Mouse (Mus musculus): ENCODE results near the gene Cldn12. TPM values are rescaled to one million over a fixed set of nuclear protein-coding genes. Genes with fewer than 3 reads are reported as not detected.

The Cldn12 gene
- polyA plus RNA-seq, 1 experiment = 2.6 TPM

GRCm38 (mm10) chr5:5496393-5496792 is 18.4 kb downstream of the Cldn12 start:
- Histone ChIP-seq H3K4me3 (ENCODE audit: insufficient read depth, low read length) (no peak overlapping the region), H3K27ac (ENCODE audit: insufficient read depth, low read depth, low read length) (no peak overlapping the region), H3K4me1 (ENCODE audit: control insufficient read depth, insufficient read depth, low read length) (no peaks in the 10 kb centered on the region)
- TF ChIP-seq CTCF (IDR thresholded peaks at IDR 0.05; ENCODE audit: low read depth, low read length) (no peak), POLR2A (IDR thresholded peaks at IDR 0.05; ENCODE audit: borderline replicate concordance, low read depth, low read length) (no peak)

GRCm38 (mm10) chr5:5495042-5495441 is 19.7 kb downstream of the Cldn12 start:
- H3K4me1 ChIP-seq (ENCODE audit: control insufficient read depth, insufficient read depth, low read length) = no peaks in the 10 kb centered on the region
- no peak overlapping the region for H3K27ac ChIP-seq (ENCODE audit: insufficient read depth, low read depth, low read length)
- TF ChIP-seq POLR2A (IDR thresholded peaks at IDR 0.05; ENCODE audit: borderline replicate concordance, low read depth, low read length) (no peak), CTCF (IDR thresholded peaks at IDR 0.05; ENCODE audit: low read depth, low read length) (no peak)
- no peak overlapping the region for H3K4me3 ChIP-seq (ENCODE audit: insufficient read depth, low read length)

DNA sequence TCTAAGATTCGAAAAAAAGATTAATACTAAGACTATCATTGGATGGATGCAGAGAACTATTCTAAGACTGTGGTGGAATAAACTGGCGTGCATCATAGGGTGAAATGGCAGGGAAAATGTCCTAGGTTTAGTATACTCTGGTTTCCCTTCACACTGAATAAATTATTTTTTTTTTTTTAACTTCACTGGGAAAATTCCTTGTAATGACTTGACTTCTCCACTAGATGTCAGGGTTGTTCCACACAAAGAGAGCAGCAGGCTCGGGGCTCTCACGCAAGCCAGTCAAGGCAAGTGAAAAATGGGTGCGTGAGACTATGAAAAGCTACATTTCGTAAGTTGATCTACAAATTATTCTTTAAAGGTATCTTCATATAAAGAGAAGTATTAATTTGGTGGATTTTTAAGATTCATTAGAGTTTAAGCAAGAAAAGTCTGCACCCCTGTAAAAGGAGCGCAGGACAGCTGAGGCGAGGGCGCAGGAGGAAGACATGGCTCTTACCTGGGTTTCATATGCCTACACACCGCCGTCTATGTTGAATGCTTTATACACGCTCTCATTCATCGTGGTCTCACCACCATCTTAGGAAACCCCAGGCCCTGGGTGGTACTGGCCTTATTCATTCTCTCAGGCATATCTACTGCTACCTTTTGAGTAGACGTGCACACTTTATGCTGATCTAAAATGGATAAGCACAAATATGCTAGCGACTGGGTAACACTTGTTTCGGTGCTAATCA is 20.3 kb downstream of the Cldn12 start:
- TF ChIP-seq POLR2A (IDR thresholded peaks at IDR 0.05; ENCODE audit: borderline replicate concordance, low read depth, low read length) (no peak), CTCF (IDR thresholded peaks at IDR 0.05; ENCODE audit: low read depth, low read length) (peak; percentile 62)
- Histone ChIP-seq H3K4me3 (ENCODE audit: insufficient read depth, low read length) (no peak overlapping the region), H3K4me1 (ENCODE audit: control insufficient read depth, insufficient read depth, low read length) (no peaks in the 10 kb centered on the region), H3K27ac (ENCODE audit: insufficient read depth, low read depth, low read length) (no peak overlapping the region)

- H3K27ac ChIP-seq (ENCODE audit: insufficient read depth, low read depth, low read length) = no peak overlapping the region
- TF ChIP-seq CTCF (IDR thresholded peaks at IDR 0.05; ENCODE audit: low read depth, low read length) (no peak), POLR2A (IDR thresholded peaks at IDR 0.05; ENCODE audit: borderline replicate concordance, low read depth, low read length) (no peak)
- no peaks in the 10 kb centered on the region for H3K4me1 ChIP-seq (ENCODE audit: control insufficient read depth, insufficient read depth, low read length)
- no peak overlapping the region for H3K4me3 ChIP-seq (ENCODE audit: insufficient read depth, low read length)
Measured at GRCm38 (mm10) chr5:5492163-5492562, 22.6 kb downstream of the Cldn12 start.

- no peaks in the 10 kb centered on the region for H3K4me1 ChIP-seq (ENCODE audit: control insufficient read depth, insufficient read depth, low read length)
- H3K27ac ChIP-seq (ENCODE audit: insufficient read depth, low read depth, low read length) = no peak overlapping the region
- H3K4me3 ChIP-seq (ENCODE audit: insufficient read depth, low read length) = no peak overlapping the region
- TF ChIP-seq POLR2A (IDR thresholded peaks at IDR 0.05; ENCODE audit: borderline replicate concordance, low read depth, low read length) (no peak), CTCF (IDR thresholded peaks at IDR 0.05; ENCODE audit: low read depth, low read length) (no peak)
Measured at GRCm38 (mm10) chr5:5486071-5486470, 28.7 kb downstream of the Cldn12 start.

DNA sequence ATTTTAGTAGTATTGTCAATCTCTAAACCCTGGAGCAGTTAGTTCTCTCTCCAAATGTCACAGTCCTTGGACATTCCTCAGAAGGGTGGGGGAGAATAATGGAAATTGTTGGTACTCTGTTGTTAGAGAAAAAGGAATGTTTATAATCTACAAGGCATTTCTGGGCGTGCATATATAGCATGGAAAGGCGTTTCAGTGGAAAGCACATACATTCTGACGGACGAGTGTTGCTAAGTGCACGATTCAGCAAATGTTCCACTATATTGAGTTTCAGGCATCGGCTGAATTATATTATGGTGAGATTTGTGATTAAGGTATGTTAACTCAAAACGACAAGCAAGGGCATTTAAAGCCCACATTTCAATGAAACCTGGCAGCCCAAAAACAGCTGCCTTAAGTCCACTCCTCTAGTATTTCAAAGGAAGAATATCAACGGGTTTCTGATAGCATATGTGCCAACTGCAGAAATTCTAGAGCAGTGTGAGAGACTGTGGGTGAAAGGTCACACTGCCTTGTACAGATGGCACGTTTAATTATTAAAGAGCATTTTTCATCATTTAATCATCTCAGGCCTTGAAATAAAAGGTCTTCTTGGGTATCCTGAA is 31.4 kb downstream of the Cldn12 start:
- no peak overlapping the region for H3K4me3 ChIP-seq (ENCODE audit: insufficient read depth, low read length)
- no peaks in the 10 kb centered on the region for H3K4me1 ChIP-seq (ENCODE audit: control insufficient read depth, insufficient read depth, low read length)
- H3K27ac ChIP-seq (ENCODE audit: insufficient read depth, low read depth, low read length) = no peak overlapping the region
- TF ChIP-seq CTCF (IDR thresholded peaks at IDR 0.05; ENCODE audit: low read depth, low read length) (no peak), POLR2A (IDR thresholded peaks at IDR 0.05; ENCODE audit: borderline replicate concordance, low read depth, low read length) (no peak)

- Histone ChIP-seq H3K4me1 (ENCODE audit: control insufficient read depth, insufficient read depth, low read length) (no peaks in the 10 kb centered on the region), H3K4me3 (ENCODE audit: insufficient read depth, low read length) (no peak overlapping the region), H3K27ac (ENCODE audit: insufficient read depth, low read depth, low read length) (no peak overlapping the region)
- TF ChIP-seq CTCF (IDR thresholded peaks at IDR 0.05; ENCODE audit: low read depth, low read length) (no peak), POLR2A (IDR thresholded peaks at IDR 0.05; ENCODE audit: borderline replicate concordance, low read depth, low read length) (no peak)
Measured at GRCm38 (mm10) chr5:5481662-5482061, 33.1 kb downstream of the Cldn12 start.

GRCm38 (mm10) chr5:5479043-5479442 is 35.7 kb downstream of the Cldn12 start, which contains the start of gene 1700015F17Rik:
Gene 1700015F17Rik (minus strand): TSS chr5:5479143.
- no peak within 1 kb of the TSS for H3K4me3 ChIP-seq (ENCODE audit: insufficient read depth, low read length)
- no peak within 1 kb of the TSS for H3K27ac ChIP-seq (ENCODE audit: insufficient read depth, low read depth, low read length)
- H3K4me1 ChIP-seq (ENCODE audit: control insufficient read depth, insufficient read depth, low read length) = no peaks in the 10 kb centered on the region
- no peak for TF ChIP-seq CTCF (IDR thresholded peaks at IDR 0.05; ENCODE audit: low read depth, low read length)

- Histone ChIP-seq H3K4me3 (ENCODE audit: insufficient read depth, low read length) (no peak overlapping the region), H3K4me1 (ENCODE audit: control insufficient read depth, insufficient read depth, low read length) (no peaks in the 10 kb centered on the region), H3K27ac (ENCODE audit: insufficient read depth, low read depth, low read length) (no peak overlapping the region)
- TF ChIP-seq CTCF (IDR thresholded peaks at IDR 0.05; ENCODE audit: low read depth, low read length) (no peak), POLR2A (IDR thresholded peaks at IDR 0.05; ENCODE audit: borderline replicate concordance, low read depth, low read length) (no peak)
Measured at GRCm38 (mm10) chr5:5476133-5476532, 38.6 kb downstream of the Cldn12 start.

DNA sequence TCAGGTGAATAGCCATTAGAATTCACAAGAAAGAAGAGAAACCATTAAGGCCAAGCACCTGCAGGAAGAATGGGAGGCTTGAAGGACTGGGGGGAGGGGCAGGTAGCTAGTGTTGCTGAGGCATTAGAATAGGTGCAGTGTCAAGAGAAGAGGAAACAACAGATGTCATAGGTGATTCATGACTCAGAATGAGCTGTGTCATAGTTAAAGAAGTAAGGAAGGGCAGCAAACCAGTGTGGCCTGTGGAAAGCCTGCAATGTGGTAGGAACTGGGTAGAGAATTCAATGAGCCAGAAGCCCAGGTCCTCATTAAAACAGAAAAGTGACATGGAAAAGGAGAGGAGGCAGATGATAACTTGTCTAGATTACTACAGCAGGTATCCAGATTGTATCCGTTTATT is 49.5 kb downstream of the Cldn12 start:
- H3K4me1 ChIP-seq (ENCODE audit: control insufficient read depth, insufficient read depth, low read length) = peaks cover 5% of the 10 kb centered on the region
- no peak overlapping the region for H3K4me3 ChIP-seq (ENCODE audit: insufficient read depth, low read length)
- TF ChIP-seq POLR2A (IDR thresholded peaks at IDR 0.05; ENCODE audit: borderline replicate concordance, low read depth, low read length) = no peak
- TF ChIP-seq CTCF (IDR thresholded peaks at IDR 0.05; ENCODE audit: low read depth, low read length) = no peak
- H3K27ac ChIP-seq (ENCODE audit: insufficient read depth, low read depth, low read length) = no peak overlapping the region

Other genes starting within 250 kb of the Cldn12 start
- gene Cdk14, start 94.6 kb downstream of the Cldn12 start, polyA plus RNA-seq (2012; ENCODE audit: insufficient read depth, insufficient read length, missing spikeins) = 43.0 and 43.6 TPM in 2 replicates
- not detected in 2 replicates for gene 1700015F17Rik, start 35.8 kb downstream of the Cldn12 start, polyA plus RNA-seq (2012; ENCODE audit: insufficient read depth, insufficient read length, missing spikeins)
- gene Gtpbp10, start 44.6 kb upstream of the Cldn12 start, polyA plus RNA-seq (2012; ENCODE audit: insufficient read depth, insufficient read length, missing spikeins) = 11.2 and 14.3 TPM in 2 replicates
- not detected in 2 replicates for gene Gm8773, start 58.8 kb upstream of the Cldn12 start, polyA plus RNA-seq (2012; ENCODE audit: insufficient read depth, insufficient read length, missing spikeins)
- not detected in 2 replicates for gene Cfap69, start 149.3 kb upstream of the Cldn12 start, polyA plus RNA-seq (2012; ENCODE audit: insufficient read depth, insufficient read length, missing spikeins)
- 0.24 TPM in 1 of 2 replicates, not detected in the other for gene Steap2, start 179.6 kb upstream of the Cldn12 start, polyA plus RNA-seq (2012; ENCODE audit: insufficient read depth, insufficient read length, missing spikeins)
- not detected in 2 replicates for gene Steap1, start 234.4 kb upstream of the Cldn12 start, polyA plus RNA-seq (2012; ENCODE audit: insufficient read depth, insufficient read length, missing spikeins)

Data from bone marrow macrophage, adult 2 months (primary cell).